Mouse (Mus musculus) spleen, adult 2 months (tissue): ENCODE results near the gene Ptges3l. TPM values are rescaled to one million over a fixed set of nuclear protein-coding genes. Genes with fewer than 3 reads are reported as not detected.
"Not testable (repeated sequence)": the region's sequence is repeated elsewhere in the genome, so short reads cannot be mapped to it uniquely, and the experiment has no call there.

Experiments
- DNase-seq, 2 experiments: peaks; one replicate each; pipeline versions ENCODE4 v3.0.0 to v3.0.0-alpha.2; 2012 to 2021; ENCODE audit warnings: low spot score in 2 of 2, low read depth in 1 of 2
- H3K27ac ChIP-seq: fragments of 200-500 bp; 2 replicates; pipeline ENCODE4 v1.5.1; 2012; ENCODE audit warnings: low read length, inconsistent platforms; ENCODE audit not compliant: insufficient read depth
- H3K27me3 ChIP-seq: fragments of 200-500 bp; 2 replicates; pipeline ENCODE4 v1.6.1; 2012; ENCODE audit warnings: mild to moderate bottlenecking, moderate library complexity, low read length, inconsistent platforms; ENCODE audit not compliant: control insufficient read depth, insufficient read depth
- H3K36me3 ChIP-seq: fragments of 200-500 bp; 2 replicates; pipeline ENCODE4 v1.6.1; 2012; ENCODE audit warnings: mild to moderate bottlenecking, low read length, inconsistent platforms; ENCODE audit not compliant: control insufficient read depth, insufficient read depth
- H3K4me1 ChIP-seq: fragments of 200-500 bp; 2 replicates; pipeline ENCODE4 v1.6.1; 2011; ENCODE audit warnings: inconsistent platforms; ENCODE audit not compliant: control insufficient read depth, insufficient read depth, insufficient read length
- H3K4me3 ChIP-seq: fragments of 200-500 bp; 2 replicates; pipeline ENCODE4 v1.5.1; 2011; ENCODE audit warnings: mild to moderate bottlenecking, inconsistent platforms; ENCODE audit not compliant: insufficient read depth, insufficient read length; ENCODE audit errors: extremely low read depth
- CTCF ChIP-seq: fragments of 200-500 bp; IDR thresholded peaks from 2 replicates; pipeline ENCODE4 v1.5.1; 2011; ENCODE audit warnings: mild to moderate bottlenecking, inconsistent platforms; ENCODE audit not compliant: insufficient read depth, insufficient read length, insufficient replicate concordance; ENCODE audit errors: extremely low read depth
- POLR2A ChIP-seq: fragments of 200-500 bp; IDR thresholded peaks from 2 replicates; pipeline ENCODE4 v1.6.1; 2011; ENCODE audit warnings: low read depth, low read length, inconsistent platforms
- WGBS: fragments of 180-500 bp; shearing (Covaris S2); methylation state at CpG from one replicate; pipeline ENCODE4 v1.1.7; 2018; 5-methylcytosine and 5-hydroxymethylcytosine counted together
- polyA plus RNA-seq: library from polyadenylated mRNA; depleted of rRNA; stranded (reverse); fragments of >200 nt; gene quantifications from 2 replicates; pipeline ENCODE4 v1.2.3, GENCODE M21; 2012

Ptges3l gene
- polyA plus RNA-seq, 1 experiment, result 1.1 TPM

DNA sequence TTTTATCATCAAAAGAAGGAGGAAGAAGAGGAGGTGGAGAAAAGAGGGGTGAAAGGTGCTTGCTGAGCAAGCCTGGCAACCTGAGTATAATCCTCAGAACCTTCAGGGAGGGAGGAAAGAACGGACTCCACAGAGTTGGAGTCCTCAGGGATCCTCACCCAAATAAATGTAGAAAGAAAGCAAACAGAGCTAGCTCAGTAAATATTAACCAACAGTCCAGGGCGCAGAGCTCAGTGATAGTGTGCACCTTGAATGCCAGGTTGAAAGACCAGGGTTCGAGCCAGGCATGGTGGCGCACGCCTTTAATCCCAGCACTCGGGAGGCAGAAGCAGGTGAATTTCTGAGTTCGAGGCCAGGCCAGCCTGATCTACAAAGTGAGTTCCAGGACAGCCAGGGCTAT lies 30.5 kb upstream of the Ptges3l start:
- WGBS, result 96% methylated on average over 7 of the region's 7 CpGs
- TF ChIP-seq POLR2A (no peak), CTCF (no peak)
- no peak for DNase-seq
- Histone ChIP-seq H3K27ac (no peak overlapping the region), H3K27me3 (no peaks in the 10 kb centered on the region), H3K4me3 (no peak overlapping the region), H3K4me1 (peaks cover 2% of the 10 kb centered on the region; the same call in 1 of the 2 replicates), H3K36me3 (peaks cover 33% of the 10 kb centered on the region)

DNA sequence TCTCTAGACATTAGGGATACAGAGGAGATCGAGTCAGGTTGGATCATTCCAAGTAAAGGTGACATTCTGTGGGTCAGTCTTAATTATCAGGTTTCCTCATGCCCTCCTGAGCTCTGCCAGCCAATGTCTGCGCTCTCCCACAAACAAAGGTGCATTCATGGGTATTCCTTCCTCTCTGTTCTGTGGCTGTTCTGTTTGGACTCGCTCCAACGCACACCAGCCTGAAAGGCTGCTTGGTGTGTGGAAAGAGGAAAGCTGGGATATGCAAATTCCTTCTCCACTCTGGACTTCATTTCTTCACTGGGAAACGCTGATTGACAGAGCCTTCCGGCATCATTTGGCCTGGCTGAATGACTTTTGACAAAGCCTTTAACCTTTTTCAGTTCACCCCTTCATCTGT lies 29.6 kb upstream of the Ptges3l start:
- Histone ChIP-seq H3K27me3 (no peaks in the 10 kb centered on the region), H3K4me3 (no peak overlapping the region), H3K27ac (no peak overlapping the region), H3K4me1 (peaks cover 2% of the 10 kb centered on the region; the same call in 1 of the 2 replicates), H3K36me3 (peaks cover 29% of the 10 kb centered on the region)
- DNase-seq, result no peak
- WGBS, result 93% methylated on average over 6 of the region's 6 CpGs
- TF ChIP-seq CTCF (no peak), POLR2A (no peak)

DNA sequence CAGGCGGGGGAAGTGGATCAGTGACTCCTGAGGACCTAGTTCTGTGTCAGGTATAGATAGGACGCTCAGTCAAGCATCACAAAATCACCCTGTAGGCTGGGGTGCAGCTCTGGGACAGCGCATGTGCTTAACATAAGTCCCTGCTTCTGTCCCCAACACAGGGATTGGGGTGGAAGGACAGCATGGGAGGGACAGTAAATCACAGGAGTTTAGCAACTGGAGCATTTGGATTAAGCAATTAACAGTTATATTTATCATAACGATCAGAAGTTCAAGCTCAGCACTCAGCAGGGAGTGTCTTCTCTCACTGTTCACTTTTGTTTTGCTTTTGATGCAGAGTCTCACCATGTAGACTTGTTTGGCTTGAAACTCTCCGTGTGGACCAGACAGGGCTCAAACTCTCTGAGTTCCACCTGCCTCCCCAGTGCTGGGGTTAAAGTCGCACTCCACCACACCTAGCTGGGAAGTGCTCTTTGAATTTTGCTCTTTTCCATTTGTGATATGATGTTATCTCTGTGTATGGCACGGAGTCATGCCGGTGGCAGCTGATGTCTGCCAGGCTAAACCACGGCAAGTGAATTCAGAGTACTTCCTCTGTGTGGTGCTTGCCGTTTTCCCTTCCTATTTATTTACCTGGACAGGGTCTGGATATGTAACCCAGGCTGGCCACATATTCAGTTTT lies 27.1 kb upstream of the Ptges3l start:
- Histone ChIP-seq H3K27ac (no peak overlapping the region), H3K27me3 (no peaks in the 10 kb centered on the region), H3K4me3 (no peak overlapping the region), H3K36me3 (peaks cover 8% of the 10 kb centered on the region), H3K4me1 (peaks cover 2% of the 10 kb centered on the region; the same call in 1 of the 2 replicates)
- no peak for DNase-seq
- no peak for TF ChIP-seq CTCF
- 57% methylated on average over 10 of the region's 10 CpGs for WGBS

DNA sequence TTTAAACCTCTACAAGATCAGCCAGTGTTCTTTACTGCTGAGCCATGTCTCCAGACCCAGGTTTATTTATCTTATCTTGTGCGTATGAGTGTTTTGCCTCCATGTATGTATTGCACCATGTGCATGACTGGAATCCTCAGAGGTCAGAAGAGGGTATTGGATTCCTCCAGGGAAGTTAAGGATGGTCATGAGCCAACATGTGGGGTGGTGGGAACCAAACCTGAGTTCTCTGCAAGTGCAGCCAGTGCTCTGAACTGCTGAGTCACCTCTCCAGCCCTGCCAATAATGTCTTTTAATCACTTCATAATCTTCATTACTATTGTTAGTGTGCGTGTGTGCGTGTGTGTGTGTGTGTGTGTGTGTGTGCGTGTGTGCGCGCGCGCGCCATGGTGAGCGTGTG lies 26.4 kb upstream of the Ptges3l start:
- Histone ChIP-seq H3K27me3 (no peaks in the 10 kb centered on the region), H3K4me1 (peaks cover 2% of the 10 kb centered on the region; the same call in 1 of the 2 replicates), H3K4me3 (no peak overlapping the region), H3K27ac (no peak overlapping the region), H3K36me3 (peaks cover 2% of the 10 kb centered on the region; the same call in 1 of the 2 replicates)
- DNase-seq, result no peak
- WGBS, result 90% methylated on average over 10 of the region's 10 CpGs
- TF ChIP-seq CTCF (no peak), POLR2A (no peak)

DNA sequence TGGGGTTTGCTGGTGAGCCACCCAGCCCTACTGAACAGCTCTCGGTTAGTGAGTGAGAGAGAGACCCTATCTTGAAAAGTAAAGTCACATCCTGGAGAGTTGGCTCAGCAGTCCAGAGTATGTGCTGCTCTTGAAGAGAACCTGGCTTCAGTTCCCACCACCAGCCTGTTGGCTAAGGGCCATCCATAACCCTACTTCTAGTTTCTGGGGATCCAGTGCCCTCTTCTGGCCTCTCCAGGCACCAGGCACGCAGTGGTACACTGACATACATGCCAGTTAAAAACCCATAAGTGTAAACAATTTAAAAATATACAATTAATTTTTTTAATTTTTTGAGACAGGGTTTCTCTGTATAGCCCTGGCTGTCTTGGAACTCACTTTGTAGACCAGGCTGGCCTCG lies 25.3 kb upstream of the Ptges3l start:
- Histone ChIP-seq H3K27me3 (no peaks in the 10 kb centered on the region), H3K4me3 (no peak overlapping the region), H3K36me3 (0 out of 2 replicates have a peak, but pooled peaks cover under 1% of the 10 kb centered on the region), H3K27ac (no peak overlapping the region), H3K4me1 (peaks cover 2% of the 10 kb centered on the region; the same call in 1 of the 2 replicates)
- 85% methylated on average over 3 of the region's 3 CpGs for WGBS
- TF ChIP-seq POLR2A, result no peak
- TF ChIP-seq CTCF, result peak; percentile 14; the same call in 1 of the 2 replicates
- DNase-seq, result no peak

DNA sequence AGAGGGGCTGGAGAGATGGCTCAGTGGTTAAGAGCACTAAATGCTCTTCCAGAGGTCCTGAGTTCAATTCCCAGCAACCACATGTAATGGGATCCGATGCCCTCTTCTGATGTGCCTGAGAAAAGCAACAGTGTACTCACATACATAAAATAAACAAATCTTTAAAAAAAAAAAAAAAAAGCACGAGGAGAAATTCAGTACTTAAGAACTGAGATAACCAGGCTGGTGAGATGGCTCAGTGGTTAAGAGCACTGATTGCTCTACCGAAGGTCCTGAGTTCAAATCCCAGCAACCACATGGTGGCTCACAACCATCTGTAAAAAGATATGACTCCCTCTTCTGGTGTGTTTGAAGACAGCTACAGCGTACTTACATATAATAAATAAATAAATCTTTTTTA lies 24.5 kb upstream of the Ptges3l start:
- not testable (repeated sequence) for DNase-seq, H3K4me1 ChIP-seq, H3K27ac ChIP-seq, H3K4me3 ChIP-seq, H3K27me3 ChIP-seq, H3K36me3 ChIP-seq
- WGBS, result 76% methylated on average over 4 of the region's 4 CpGs

DNA sequence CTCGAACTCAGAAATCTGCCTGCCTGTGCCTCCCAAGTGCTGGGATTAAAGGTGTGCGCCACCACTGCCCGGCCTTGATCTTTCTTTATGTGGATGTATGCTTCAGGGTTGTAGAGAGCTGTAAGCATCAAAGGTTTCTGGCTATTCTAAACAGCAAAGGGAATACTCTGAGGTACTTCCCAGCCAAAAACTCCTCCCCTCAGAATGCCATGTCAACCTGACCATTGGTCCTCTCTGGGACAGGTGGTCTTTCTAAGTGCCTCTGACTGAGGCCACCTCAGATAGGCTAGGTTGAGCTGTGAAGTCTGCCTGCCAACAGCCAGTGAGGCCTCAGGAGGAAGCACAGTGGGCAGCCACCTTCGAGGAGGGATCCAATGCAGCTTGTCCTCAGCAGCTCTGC lies 23.8 kb upstream of the Ptges3l start:
- peak overlapping the region; percentile 83 for H3K4me3 ChIP-seq
- peaks cover 2% of the 10 kb centered on the region; the same call in 1 of the 2 replicates for H3K4me1 ChIP-seq

More for the DNA sequence above, 23.8 kb upstream of the Ptges3l start:
- DNase-seq, result no peak
- Histone ChIP-seq H3K36me3 (peaks cover 10% of the 10 kb centered on the region), H3K27me3 (no peaks in the 10 kb centered on the region), H3K27ac (peak overlapping the region; percentile 92)
- 11% methylated on average over 4 of the region's 4 CpGs for WGBS
- TF ChIP-seq POLR2A, result no peak
- no peak for TF ChIP-seq CTCF
